Mouse (Mus musculus) cerebellum, adult 2 months (tissue): ENCODE data around the gene Cblc.

Experiments used
- CTCF ChIP-seq: fragments of 200-500 bp; IDR thresholded peaks from 2 replicates; pipeline ENCODE4 v1.5.1; 2011; ENCODE audit warnings: low read depth, mild to moderate bottlenecking, control low read depth, low read length, moderate library complexity, borderline replicate concordance; ENCODE audit not compliant: insufficient read depth
- POLR2A ChIP-seq: fragments of 200-500 bp; IDR thresholded peaks from 2 replicates; pipeline ENCODE4 v1.6.1; 2011; ENCODE audit warnings: low read length, control low read depth, borderline replicate concordance; ENCODE audit not compliant: insufficient read depth

- TF ChIP-seq CTCF, result no peak
- TF ChIP-seq POLR2A, result no peak
Observed at GRCm38 (mm10) chr7:19822604-19823058, 26.0 kb upstream of the Cblc start, which contains the start of gene Bcl3.
